ENCODE assay signal across 8 mouse cellular contexts in the genomic region with DNA sequence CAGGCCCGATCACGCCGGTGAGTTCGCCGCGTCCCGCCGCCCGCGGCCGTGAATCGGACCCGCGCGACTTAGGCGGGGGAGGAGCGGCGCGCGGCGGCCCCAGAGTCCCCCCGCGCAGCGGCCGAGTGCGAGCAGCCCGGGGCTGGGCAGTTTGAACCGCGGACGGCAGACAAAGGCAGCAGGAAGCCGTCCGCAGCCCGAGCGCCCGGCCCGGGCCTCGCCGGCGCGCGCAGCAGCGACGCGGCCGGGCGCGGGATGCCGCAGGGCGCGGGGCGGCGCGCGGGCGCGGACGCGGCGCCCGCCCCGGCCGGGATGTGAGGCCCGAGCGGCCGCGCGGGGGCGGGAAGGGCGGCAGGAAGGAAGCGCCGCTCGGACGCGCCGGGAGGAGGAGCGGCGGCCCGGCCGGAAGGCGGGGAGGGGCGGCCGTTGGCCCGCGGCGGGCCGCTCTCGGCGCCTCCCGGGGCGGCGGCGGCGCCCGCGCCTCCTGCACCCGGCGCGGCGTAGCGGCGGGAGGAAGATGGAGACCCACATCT. TPM values are rescaled to one million over a fixed set of nuclear protein-coding genes. Genes with fewer than 3 reads are reported as not detected.
DNase-seq lines count a peak whose midpoint lies in the region; ATAC-seq and TF ChIP-seq lines count a peak whose summit lies in the region.

A gene (plus strand): TSS at position 326 of the 533 bp plus-strand sequence.

- peak; percentile 84; the same call in 1 of the 2 replicates for TF ChIP-seq POLR2A in thymus, adult 2 months (IDR thresholded peaks at IDR 0.05; ENCODE audit: control insufficient read depth, extremely low read depth, insufficient read depth, low read length, poor library complexity)

- WGBS in thymus, adult 2 months: 14% methylated on average over 100 of the region's 101 CpGs
- 0% methylated on average over 44 of the region's 101 CpGs for WGBS in embryonic facial prominence, embryonic 11.5 days
- under 1% methylated on average over 61 of the region's 101 CpGs for WGBS in heart, embryonic 11.5 days (ENCODE audit: insufficient replicate concordance)
- WGBS in liver, embryonic 14.5 days (ENCODE audit: insufficient replicate concordance): under 1% methylated on average over 61 of the region's 101 CpGs

- TF ChIP-seq EP300 in liver, embryonic 14.5 days (IDR thresholded peaks at IDR 0.05; ENCODE audit: low read depth): no peak

- peak within 1 kb of the TSS; percentile 85 for H3K4me3 ChIP-seq in thymus, adult 2 months (ENCODE audit: control insufficient read depth, insufficient read depth, low read length)
- H3K4me3 ChIP-seq in embryonic facial prominence, embryonic 11.5 days (ENCODE audit: low read depth, low read length): peak within 1 kb of the TSS; percentile 85
- peak within 1 kb of the TSS; percentile 77 for H3K4me3 ChIP-seq in heart, embryonic 11.5 days (ENCODE audit: low read depth, low read length)
- peak within 1 kb of the TSS; percentile 73 to 91 for H3K4me3 ChIP-seq in liver, embryonic 14.5 days (ENCODE audit: insufficient read depth in 1 of 2, low read depth in 2 of 2, low read length in 2 of 2)

- H3K9ac ChIP-seq in embryonic facial prominence, embryonic 11.5 days (replicated peaks; ENCODE audit: low read length): peak within 1 kb of the TSS; percentile 94
- H3K9ac ChIP-seq in heart, embryonic 11.5 days (ENCODE audit: low read depth, low read length): peak within 1 kb of the TSS; percentile 97
- peak within 1 kb of the TSS; percentile 78 for H3K9ac ChIP-seq in liver, embryonic 14.5 days (replicated peaks)

- peak within 1 kb of the TSS; percentile 88 for H3K4me2 ChIP-seq in embryonic facial prominence, embryonic 11.5 days (ENCODE audit: low read depth, low read length)
- peak within 1 kb of the TSS; percentile 99 for H3K4me2 ChIP-seq in heart, embryonic 11.5 days
- peak within 1 kb of the TSS; percentile 99 for H3K4me2 ChIP-seq in liver, embryonic 14.5 days (ENCODE audit: low read depth)

- H3K27me3 ChIP-seq in thymus, adult 2 months (ENCODE audit: control insufficient read depth, insufficient read depth, low read length): no peaks in the 10 kb centered on the region
- no peaks in the 10 kb centered on the region for H3K27me3 ChIP-seq in embryonic facial prominence, embryonic 11.5 days (ENCODE audit: control insufficient read depth, insufficient read depth, low read length)
- H3K27me3 ChIP-seq in heart, embryonic 11.5 days (ENCODE audit: control insufficient read depth, insufficient read depth, low read length): no peaks in the 10 kb centered on the region
- H3K27me3 ChIP-seq in liver, embryonic 14.5 days (ENCODE audit: control insufficient read depth, insufficient read depth, low read length): no peaks in the 10 kb centered on the region

- ATAC-seq in embryonic facial prominence, embryonic 11.5 days (replicated peaks; ENCODE audit: insufficient number of reproducible peaks, low FRiP score, low TSS enrichment, low read depth): peak; percentile 67
- peak; percentile 78 for ATAC-seq in heart, embryonic 11.5 days (replicated peaks; ENCODE audit: insufficient number of reproducible peaks, low FRiP score, low TSS enrichment)
- ATAC-seq in liver, embryonic 14.5 days (ENCODE audit: insufficient read depth): peak; percentile 85
- peak; percentile 21; the same call in 1 of the 2 replicates for ATAC-seq in neutrophil, adult 5-6 weeks (ENCODE audit: extremely low read depth, insufficient number of reproducible peaks, low FRiP score, poor library complexity, severe bottlenecking)

- H3K27ac ChIP-seq in thymus, adult 2 months (ENCODE audit: control insufficient read depth, insufficient read depth, low read length): peak within 1 kb of the TSS; percentile 80
- H3K27ac ChIP-seq in embryonic facial prominence, embryonic 11.5 days (replicated peaks; ENCODE audit: low read depth, low read length): peak within 1 kb of the TSS; percentile 98
- H3K27ac ChIP-seq in heart, embryonic 11.5 days (ENCODE audit: low read depth, low read length): peak within 1 kb of the TSS; percentile 99
- peak within 1 kb of the TSS; percentile 63 for H3K27ac ChIP-seq in liver, embryonic 14.5 days

- peaks cover 11% of the 10 kb centered on the region; the same call in 1 of the 2 replicates for H3K36me3 ChIP-seq in thymus, adult 2 months (ENCODE audit: control insufficient read depth, insufficient read depth, low read length)
- 0 out of 2 replicates have a peak, but pooled peaks cover 2% of the 10 kb centered on the region for H3K36me3 ChIP-seq in embryonic facial prominence, embryonic 11.5 days (replicated peaks; ENCODE audit: control insufficient read depth, insufficient read depth, low read depth, low read length)
- no peaks in the 10 kb centered on the region for H3K36me3 ChIP-seq in heart, embryonic 11.5 days (ENCODE audit: control insufficient read depth, insufficient read depth, low read length)
- H3K36me3 ChIP-seq in liver, embryonic 14.5 days (replicated peaks; ENCODE audit: control insufficient read depth, insufficient read depth, low read depth): peaks cover 9% of the 10 kb centered on the region

- DNase-seq in thymus, adult 2 months: no peak
- DNase-seq in thymus, adult 18-20 months: no peak
- DNase-seq in embryonic facial prominence, embryonic 11.5 days (ENCODE audit: low spot score): no peak
- peak; percentile 79 for DNase-seq in kidney, postnatal 14 days
- peak in 1 of 3 experiments; percentile 49 for DNase-seq in liver, embryonic 14.5 days (ENCODE audit: low read depth in 3 of 3, low spot score in 3 of 3)
- DNase-seq in right cerebral cortex, postnatal 14 days: no peak

- 0 out of 2 replicates have a peak, but pooled peaks have one; percentile 8 for TF ChIP-seq CTCF in thymus, adult 2 months (IDR thresholded peaks at IDR 0.05; ENCODE audit: borderline replicate concordance, control insufficient read depth, extremely low read depth, insufficient read depth, low read length, poor library complexity)
- no peak for TF ChIP-seq CTCF in liver, embryonic 14.5 days (IDR thresholded peaks at IDR 0.05; ENCODE audit: low read depth)

- peaks cover 14% of the 10 kb centered on the region for H3K4me1 ChIP-seq in thymus, adult 2 months (replicated peaks; ENCODE audit: control insufficient read depth, insufficient read depth, low read length)
- peaks cover 4% of the 10 kb centered on the region for H3K4me1 ChIP-seq in embryonic facial prominence, embryonic 11.5 days (ENCODE audit: control insufficient read depth, insufficient read depth, low read length)
- H3K4me1 ChIP-seq in heart, embryonic 11.5 days (ENCODE audit: control insufficient read depth, insufficient read depth, low read length): peaks cover 29% of the 10 kb centered on the region
- H3K4me1 ChIP-seq in liver, embryonic 14.5 days (replicated peaks; ENCODE audit: control insufficient read depth in 2 of 2, insufficient read depth in 2 of 2, low read length in 1 of 2): peaks cover 0 to 13% of the 10 kb centered on the region in 2 experiments; a peak in 3 of 4 replicates

- no peaks in the 10 kb centered on the region for H3K9me3 ChIP-seq in embryonic facial prominence, embryonic 11.5 days (replicated peaks; ENCODE audit: control insufficient read depth, low read length)
- no peaks in the 10 kb centered on the region for H3K9me3 ChIP-seq in heart, embryonic 11.5 days (replicated peaks; ENCODE audit: control insufficient read depth, low read length)
- H3K9me3 ChIP-seq in liver, embryonic 14.5 days (ENCODE audit: control insufficient read depth, low read length): no peaks in the 10 kb centered on the region

RNA-seq across cellular contexts. Expression of the gene that starts here (rescaled TPM):
- 355 and 394 TPM in 2 replicates for polyA plus RNA-seq in thymus, adult 2 months (2012; rRNA removed)
- 6.0 and 7.0 TPM in 2 replicates for polyA plus RNA-seq in embryonic facial prominence, embryonic 11.5 days (2014; fragmentation: Nextera tagmentation; extraction: Ambion mirVana)
- 4.9 and 5.2 TPM in 2 replicates for polyA plus RNA-seq in heart, embryonic 11.5 days (2014; fragmentation: Nextera tagmentation; extraction: Ambion mirVana)
- polyA plus RNA-seq in liver, embryonic 14.5 days (2012; rRNA removed): 16.3 and 18.8 TPM in 2 replicates
- polyA plus RNA-seq in liver, embryonic 14.5 days (2014; fragmentation: Nextera tagmentation; extraction: Ambion mirVana): 3.7 and 3.9 TPM in 2 replicates
- 58.9 and 63.7 TPM in 2 replicates for total RNA-seq in neutrophil, adult 5-6 weeks (2017)

Comparison
In these comparisons a context has a peak if more than half of its experiments do, and no peak if none do; other contexts are left out.
1. RNA of the gene that starts here (polyA plus RNA-seq): 355 to 394 TPM in thymus, adult 2 months; 3.7 to 18.8 TPM in liver, embryonic 14.5 days, 6.0 to 7.0 TPM in embryonic facial prominence, embryonic 11.5 days and 4.9 to 5.2 TPM in heart, embryonic 11.5 days; every median in the first group is over 10 times any median in the second.
2. ATAC-seq: peak in every context shown above with its lines; median percentile 85 in liver, embryonic 14.5 days; 78 in heart, embryonic 11.5 days; 67 in embryonic facial prominence, embryonic 11.5 days; 21 in neutrophil, adult 5-6 weeks.
3. Peak in every context shown above with its lines, with median percentiles within 50 percentile points of each other: H3K27ac ChIP-seq, H3K4me3 ChIP-seq, H3K4me2 ChIP-seq and H3K9ac ChIP-seq.